Mouse (Mus musculus): ENCODE measurements at regions not wholly inside any gene's neighbourhood (a gene's known extent, or its start where the extent isn't known, plus 50 kb on each side); places are given as distances from the start of the nearest gene placed in this dataset.

DNA sequence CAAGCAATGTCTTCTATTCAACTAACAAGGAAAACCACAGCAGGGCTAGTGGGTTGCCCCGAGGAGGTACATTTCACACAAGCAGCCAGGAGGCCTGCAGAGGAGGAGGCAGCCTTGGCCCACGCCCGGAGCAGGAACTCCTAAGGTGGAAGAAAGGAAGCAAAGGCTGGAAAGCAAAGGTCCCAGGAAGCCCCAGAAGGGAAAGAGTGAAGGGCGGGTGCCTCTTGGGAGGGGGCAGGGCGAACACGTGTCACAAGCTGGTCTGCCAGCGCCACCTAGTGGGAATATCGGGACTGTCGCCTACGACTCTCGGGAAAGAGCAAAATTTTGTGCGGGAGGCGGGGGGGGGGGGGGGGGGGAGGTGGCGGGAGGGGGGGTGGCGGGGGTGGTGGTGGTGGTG, 508.1 kb upstream of the Tmem132c start:
- DNase-seq (ENCODE audit: low spot score in 2 of 2), result peak; percentile 13 to 31

DNA sequence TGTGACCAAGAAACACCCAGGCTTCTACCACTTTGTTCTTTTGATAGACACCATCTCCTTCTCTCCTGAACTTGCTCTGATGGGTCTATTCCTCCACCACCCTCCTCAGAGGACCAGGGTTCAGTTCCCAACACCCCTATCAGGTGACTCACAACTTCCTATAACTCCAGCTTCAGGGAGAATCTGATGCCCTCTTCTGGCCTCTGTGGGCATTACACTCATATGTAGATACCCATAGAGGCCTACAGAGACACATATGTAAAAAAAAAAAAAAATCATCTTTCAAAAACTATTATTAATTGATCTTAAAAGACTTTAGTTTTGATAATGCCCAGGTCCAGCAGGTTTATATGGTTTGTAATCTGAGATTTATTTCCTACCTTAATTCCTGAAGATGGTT, 505.9 kb upstream of the Tmem132c start:
- no peak for DNase-seq (ENCODE audit: low spot score in 2 of 2)

DNA sequence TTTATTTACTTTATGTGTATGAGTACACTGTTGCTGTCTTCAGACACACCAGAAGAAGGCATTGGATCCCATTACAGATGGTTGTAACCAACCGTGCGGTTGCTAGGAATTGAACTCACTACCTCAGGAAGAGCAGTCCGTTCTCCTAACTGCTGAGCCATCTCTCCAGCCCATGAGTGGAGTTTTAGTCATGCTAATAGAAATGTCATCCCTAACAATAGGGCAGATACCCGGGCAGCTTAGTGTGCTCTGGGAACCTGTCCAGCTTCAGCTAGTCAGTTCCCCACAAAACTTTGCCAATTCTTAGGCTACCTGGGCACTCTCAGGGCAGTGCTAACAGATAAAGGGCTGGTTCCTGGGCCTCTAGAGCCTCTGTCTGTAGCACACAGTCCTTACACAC, 503.9 kb upstream of the Tmem132c start:
- DNase-seq (ENCODE audit: low spot score in 2 of 2), result no peak

DNA sequence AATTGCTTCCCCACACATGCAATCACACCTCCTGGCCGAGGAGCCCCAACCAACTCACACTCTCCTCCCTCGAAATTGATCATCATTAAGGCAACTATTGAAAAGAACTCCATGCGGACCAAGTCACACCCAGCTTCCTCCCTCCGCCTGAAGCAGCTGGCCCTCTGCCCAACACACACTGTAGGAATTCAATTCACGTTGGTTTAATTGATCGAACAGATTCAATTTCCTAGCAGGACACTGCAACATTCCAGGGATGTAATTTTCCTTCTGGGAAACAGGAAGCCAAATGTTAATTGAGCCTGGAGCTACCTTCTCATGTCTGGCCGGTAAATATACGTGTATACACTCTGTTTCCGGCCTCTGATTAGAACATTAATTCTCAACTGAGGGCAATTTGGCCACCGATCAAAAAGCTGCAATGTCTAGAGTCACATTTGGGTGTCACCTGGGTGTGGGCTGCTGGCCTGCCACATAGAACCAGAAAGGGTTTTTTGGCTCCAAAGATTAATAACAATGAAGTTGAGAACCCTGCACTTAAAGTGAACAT, 500.7 kb upstream of the Tmem132c start:
- no peak for DNase-seq (ENCODE audit: low spot score in 2 of 2)

DNA sequence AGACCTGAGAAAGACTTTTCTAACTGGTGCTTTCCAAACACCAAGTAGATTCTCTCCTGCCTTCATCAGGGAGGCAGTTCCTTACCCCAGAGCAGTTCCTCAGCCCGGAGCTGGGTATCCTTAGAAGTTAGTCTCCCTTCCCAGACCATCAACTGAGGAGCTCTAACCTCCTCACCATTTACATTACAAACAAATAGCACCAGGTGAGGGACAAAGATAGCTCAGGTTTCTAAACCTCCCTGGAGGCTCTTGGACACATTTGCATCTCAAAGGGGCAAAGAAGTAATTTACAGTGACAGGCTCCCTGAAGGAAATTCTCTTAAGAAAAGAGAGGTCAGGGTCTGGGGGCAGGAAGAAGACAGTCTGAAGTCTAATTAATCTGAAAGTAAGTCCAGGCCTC, 486.5 kb upstream of the Tmem132c start:
- DNase-seq (ENCODE audit: low spot score in 2 of 2), result no peak

DNA sequence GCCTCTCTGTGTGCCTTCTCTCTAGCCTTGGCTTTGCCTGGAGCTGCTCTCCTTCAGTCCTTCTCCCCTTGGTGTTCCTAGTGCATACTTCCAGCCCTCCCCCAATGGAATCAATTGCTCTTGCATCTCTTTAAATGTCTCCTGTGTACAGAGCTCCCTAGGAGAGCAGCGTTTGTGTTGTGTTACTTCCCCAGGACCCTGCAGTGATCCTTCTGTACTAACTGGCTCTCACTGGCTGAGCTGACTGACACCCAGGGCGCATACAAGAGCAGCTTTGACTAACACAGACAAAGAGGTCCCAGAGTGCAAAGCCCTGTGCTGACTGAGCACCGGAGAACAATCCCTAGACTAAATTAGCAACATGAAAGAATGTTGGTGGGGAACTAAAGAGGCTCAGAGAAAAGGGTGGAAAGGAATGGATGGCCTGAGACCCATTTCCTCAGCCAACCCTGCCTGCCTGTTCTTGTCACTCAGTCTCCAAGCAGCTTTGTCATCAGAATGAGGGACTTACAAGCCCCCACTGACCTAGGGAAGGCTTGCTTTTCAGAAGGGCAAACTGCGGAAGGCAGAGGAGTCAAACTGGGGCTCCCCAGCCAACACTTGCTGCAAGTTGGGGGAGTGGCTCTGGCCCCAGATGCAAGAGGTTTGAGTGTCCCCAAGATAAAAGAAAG, 476.4 kb upstream of the Tmem132c start:
- no peak for DNase-seq (ENCODE audit: low spot score in 2 of 2)

DNA sequence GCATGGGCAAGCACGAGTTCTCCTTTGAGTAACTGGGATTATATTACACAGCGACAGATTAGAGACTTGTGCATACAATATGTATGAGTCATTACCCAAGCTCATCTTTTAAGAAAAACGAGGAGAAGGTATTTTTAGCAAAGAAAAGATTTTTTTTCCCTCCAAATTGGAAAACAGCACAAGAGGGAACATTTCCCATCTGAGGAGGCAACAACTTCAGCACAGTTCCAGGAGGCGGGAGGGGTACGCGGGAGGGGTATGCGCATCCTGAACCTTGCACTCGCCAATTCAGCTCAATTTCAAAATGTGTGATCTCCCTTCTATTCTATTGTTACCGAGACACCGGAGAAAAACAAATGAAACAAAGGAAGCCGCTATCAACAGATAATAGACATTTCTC, 472.6 kb upstream of the Tmem132c start:
- DNase-seq (ENCODE audit: low spot score in 2 of 2), result no peak

DNA sequence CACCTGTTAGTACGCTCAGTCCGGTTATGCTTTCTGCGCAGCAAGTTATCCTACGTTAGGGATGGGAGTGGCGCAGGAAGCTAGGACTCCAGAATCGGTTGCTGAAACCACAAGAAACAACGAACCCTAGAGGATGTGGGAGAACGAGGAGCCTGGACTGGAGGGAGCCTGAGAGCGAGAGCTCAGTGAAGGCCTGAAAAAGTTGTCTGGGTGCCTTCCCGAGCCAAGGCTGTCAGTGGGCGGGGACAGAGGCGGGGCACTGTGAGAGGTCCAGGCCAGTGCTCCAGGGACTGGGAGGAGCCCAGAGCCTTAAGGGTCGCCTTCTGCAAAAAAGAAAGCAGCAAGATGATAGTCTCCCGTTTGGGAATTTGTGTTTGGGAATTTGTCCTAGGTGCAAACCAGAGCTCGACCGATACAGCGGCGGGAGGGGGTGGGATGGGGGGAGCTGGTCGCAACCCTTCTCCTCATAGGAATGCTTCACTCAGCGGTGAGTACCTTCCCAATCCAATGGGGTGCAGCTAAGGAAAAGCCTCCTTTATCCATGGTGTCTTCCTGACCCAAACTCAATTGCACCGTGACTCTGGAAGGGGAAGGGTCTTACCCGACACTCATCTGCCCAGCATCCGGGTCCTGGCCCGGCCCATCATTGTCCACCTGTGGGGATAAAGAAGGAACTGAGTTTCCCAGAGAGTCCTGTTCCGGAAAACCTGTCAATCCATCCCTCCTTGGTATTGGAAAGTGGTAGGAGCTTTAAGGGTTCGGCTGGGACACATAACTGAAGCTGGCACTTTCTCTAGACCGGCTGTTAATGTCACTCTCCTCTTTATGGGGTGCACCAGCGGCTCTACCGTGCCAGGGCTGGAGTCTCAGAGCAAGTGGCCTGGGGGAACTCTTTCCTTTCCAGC, 453.6 kb upstream of the Tmem132c start:
- peak; percentile 39 to 54 for DNase-seq (ENCODE audit: low spot score in 2 of 2)

DNA sequence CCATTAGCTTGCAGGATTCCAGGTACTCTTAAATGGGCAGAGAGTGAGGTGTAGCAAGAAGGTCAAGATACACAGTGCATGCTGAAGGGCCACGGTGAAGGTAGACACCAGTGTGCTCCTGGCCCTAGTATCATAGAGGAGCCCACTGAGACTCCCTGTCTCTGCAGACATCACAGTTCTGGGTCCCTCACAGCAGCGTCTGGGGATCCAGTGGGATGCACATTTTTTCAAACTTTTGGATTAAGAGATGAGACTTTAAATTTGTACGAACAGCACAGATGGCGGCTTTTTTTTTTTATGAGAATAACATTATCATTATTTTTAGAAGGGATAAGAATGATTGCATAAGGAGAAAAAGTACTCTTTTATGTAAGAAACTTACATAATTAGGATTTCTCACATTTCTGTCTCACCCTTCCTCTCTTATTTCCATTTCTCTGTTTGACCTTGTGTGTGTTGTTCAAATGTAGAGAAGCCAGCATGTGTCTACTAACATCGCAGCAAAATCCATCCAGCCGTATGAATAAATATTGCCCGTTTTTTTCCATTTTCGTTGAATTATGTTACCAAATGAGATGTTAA, 441.8 kb upstream of the Tmem132c start:
- DNase-seq (ENCODE audit: low spot score in 2 of 2), result no peak

DNA sequence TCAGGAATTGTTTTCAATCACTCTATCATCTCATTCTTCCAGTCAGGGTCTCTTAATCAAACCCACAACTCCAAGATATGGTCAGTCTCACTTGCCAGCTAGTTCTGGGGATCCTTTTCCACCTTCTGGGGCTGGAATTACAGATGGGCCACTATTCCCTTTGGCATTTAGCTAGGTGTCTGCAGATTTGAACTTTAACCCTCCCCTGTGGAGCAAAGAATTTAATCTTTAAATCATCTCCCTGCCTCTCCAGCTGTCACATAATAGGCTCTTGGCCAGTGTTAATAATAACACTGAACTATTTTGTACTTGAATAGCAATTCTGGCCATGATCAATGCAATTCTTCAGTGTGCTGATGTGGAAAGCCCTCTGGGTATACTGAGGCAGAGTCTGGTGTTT, 435.0 kb upstream of the Tmem132c start:
- DNase-seq (ENCODE audit: low spot score in 2 of 2), result no peak

DNA sequence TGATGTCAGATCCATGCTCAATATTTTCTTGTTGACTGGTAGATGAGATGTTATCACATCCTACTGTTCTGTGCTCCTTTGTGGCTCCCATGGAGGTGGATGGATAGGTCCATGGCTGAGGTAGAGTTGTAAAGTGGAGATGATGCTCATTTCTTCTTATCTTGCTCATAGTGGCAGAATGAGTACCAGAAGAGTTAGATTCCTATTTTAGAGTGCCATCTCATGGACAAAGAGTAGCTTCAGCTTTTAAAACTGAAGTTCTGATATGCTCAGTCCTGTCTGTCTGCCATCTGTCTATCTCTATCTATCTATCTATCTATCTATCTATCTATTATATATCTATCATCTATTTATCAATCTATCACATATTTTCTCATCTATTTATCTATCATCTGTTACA, 425.5 kb upstream of the Tmem132c start:
- no peak for DNase-seq (ENCODE audit: low spot score in 2 of 2)

DNA sequence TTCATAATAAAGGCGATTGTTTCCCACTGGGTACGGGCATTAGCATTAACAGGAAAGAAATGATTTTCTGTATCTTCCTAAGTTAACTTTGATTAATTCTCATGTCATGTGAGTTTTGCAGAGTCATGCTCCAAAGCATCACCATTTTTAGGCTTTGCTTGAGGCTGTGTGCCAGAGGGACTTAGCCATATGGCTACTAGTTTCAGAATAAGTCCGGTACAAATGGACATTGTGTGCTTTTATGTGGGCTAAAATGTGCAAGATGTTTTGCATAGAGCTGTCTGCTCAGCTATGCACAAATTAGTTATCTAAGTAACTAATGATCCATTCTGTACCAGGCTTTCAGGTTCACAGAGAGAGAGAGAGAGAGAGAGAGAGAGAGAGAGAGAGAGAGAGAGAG, 406.2 kb upstream of the Tmem132c start:
- DNase-seq (ENCODE audit: low spot score in 2 of 2), result no peak

DNA sequence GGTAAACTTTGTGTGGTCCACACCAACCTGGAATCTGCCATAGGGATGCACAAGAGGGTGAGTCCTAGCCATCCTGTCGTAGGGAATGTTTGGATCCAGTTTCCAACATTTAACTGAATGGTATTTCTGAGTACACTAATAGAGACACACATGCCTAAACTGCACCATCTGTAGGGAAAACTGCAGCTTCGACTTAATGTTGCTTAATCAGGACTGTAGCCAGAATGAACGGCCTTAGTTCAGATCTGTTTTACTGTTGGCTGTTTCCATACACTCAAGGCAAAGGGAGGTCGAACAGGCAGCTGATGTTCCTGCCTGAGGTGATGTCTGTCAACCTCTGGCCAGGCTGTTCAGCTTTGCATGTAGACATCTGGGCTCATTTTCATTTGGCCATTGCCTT, 399.0 kb upstream of the Tmem132c start:
- no peak for DNase-seq (ENCODE audit: low spot score in 2 of 2)

DNA sequence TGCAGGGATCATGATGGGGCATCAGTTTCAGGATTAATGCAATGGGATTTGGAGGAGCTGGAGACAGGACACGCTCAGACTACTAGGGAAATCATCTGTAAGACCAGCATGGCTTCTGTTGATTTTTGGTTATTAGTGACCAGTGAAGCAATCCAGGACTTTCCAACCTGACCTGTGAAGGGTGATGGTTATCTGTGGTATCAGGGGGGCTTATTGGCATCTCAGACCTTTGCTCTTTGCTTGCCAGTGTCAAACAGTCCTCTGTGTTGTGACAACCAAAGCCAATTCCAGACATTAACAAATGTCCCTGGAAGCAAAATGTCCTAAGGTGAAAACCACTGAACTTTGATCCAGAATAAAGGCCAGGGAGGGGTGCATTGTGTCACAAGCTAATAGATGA, 379.5 kb upstream of the Tmem132c start:
- DNase-seq (ENCODE audit: low spot score in 2 of 2), result no peak

DNA sequence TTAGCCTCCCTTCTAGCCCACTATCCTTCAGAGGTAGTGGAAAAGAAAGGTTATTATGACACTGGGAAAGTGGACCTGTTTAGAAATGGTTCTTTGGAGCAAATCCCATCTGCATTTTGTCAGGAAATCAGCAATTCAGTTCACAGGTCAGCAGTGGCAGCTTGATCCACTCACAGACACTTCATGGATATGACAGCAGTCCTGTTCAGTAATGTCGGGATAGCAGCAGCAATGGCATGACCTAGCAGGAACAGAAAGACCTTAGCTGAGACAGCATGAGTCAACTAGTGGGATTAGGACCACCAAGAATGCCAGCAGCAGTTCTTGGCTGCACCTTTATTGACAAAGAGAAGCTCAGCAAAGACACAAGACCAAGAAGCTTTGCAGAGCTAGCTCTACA, 365.8 kb upstream of the Tmem132c start:
- no peak for DNase-seq (ENCODE audit: low spot score in 2 of 2)

DNA sequence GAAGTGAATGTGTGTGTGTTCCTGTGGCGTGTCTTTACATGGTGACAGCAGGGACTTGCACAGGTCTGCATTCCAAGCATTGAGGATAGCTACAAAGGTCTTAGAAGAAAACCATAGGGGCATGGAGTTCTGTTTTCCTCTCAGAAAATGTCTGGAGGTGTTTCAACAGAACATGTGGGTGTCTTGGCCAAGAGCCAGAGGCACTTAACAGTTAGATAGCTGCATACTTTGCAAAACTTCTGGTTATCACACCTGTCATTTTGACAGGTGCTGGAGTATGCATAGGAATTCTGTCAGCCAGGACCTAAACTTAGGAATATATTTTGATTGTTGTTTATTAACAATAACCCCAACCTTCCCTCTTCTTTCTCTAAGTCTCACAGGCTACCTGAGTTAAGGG, 350.9 kb upstream of the Tmem132c start:
- DNase-seq (ENCODE audit: low spot score in 2 of 2), result no peak

DNA sequence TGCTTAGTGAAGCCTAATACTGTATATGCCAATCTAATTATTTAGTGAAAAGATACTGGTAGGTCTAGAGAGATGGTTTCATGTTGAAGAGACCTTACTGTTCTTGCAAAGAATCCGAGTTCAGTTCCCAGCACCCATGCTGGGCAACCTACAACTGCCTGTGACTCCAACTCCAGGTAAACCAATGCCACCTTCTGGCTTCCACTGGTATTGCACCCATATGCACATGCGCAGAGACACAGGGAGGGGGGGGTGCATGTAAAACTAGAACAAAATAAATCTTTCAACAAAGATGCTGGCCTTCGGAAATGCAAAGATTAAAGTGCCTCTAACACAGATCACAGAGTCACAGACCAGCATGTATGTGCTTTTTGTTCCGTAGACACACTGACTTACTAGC, 348.5 kb upstream of the Tmem132c start:
- DNase-seq (ENCODE audit: low spot score in 2 of 2), result no peak

DNA sequence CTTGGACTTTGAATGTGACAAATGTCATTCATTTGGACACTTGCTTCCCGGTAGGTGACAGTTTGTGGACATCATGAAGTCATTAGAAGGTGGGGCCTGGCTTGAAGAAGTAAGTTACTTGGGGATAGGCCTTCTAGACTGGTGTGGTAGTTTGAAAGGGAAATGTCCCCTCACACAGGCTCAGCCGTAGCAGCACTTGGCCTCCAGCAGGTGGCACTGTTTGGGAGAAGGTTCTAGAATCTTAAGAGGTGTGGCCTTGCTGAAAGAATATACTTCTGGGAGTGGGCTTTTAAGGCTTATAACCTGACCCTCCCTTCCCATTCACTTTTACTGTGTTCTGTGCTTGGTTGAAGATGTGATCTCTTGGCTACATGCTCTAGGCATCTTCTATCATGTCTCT, 331.5 kb upstream of the Tmem132c start:
- DNase-seq (ENCODE audit: low spot score in 2 of 2), result no peak

DNA sequence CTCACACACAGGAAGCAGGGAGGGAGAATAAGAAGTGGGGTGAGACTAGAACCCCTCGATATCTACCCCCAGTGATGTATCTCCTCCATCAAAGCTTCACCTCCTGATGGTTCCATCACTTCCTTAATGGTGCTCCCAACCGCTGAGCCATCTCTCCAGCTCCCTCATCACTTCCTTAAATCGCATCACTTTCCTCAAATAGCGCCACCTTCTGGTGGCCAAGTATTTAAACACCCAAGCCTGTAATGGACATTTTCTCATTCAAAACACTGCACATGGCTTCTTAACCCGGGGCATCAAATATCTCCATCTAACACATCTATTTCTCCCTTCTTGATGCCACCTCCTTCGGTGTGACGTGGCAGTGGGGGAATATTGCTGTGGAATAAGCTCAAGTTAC, 324.3 kb upstream of the Tmem132c start:
- DNase-seq (ENCODE audit: low spot score in 2 of 2), result no peak

DNA sequence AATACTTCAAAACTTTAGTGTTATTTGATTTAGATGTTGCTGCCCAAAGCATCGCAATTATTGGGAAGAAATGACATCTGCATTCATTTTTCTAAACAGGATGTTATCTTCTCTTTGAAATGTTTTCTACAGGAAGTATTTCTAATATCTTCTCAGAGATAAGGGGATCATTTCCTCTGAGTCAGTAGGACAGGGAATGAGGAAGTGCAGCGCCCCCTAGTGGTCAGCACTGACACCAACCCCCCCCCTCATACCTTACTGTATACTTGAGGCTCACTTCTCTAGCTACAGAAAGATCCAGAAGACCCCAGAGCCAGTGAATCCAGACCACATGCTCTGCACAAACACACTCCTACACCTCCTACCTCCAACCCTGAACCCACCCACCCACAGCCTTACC, 308.1 kb upstream of the Tmem132c start:
- DNase-seq (ENCODE audit: low spot score in 2 of 2), result no peak

DNA sequence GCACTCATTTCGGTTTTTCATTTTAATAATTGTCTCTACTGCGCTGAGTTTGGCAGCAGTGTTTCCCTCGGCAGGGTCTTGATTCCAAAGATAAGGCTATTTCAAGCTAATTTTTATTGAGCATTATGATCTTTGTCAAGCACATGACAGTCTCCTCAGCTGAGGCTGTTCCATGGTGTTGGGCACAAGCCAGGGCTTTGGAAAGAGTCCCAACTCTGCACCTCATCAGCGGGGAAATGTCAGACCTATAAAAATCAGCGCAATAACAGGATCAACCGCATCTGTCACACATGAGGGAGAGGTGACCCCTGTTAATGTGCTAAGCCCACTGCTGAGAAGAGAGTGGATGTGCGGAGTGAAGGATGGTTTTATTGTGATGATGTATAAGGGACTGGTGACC, 296.7 kb upstream of the Tmem132c start:
- DNase-seq (ENCODE audit: low spot score in 2 of 2), result no peak

DNA sequence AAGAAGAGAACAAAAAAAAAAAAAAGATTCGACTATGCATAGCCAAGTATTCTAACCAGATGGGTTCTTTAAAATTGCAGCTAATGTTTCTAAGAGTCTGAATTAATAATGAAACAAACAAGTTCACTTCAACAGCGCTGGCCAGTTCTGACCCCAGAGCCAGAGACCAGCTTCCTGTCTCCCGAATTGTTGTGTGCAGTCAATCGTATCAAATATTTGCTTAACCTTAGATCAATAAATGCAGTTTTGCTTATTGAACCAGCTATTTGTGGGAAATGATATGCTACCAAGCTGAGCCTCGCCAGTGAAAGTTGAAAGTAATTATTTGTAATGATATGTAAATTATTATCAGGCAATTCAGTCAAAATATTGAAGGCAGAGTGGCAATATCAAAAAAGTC, 287.4 kb upstream of the Tmem132c start:
- no peak for DNase-seq (ENCODE audit: low spot score in 2 of 2)

DNA sequence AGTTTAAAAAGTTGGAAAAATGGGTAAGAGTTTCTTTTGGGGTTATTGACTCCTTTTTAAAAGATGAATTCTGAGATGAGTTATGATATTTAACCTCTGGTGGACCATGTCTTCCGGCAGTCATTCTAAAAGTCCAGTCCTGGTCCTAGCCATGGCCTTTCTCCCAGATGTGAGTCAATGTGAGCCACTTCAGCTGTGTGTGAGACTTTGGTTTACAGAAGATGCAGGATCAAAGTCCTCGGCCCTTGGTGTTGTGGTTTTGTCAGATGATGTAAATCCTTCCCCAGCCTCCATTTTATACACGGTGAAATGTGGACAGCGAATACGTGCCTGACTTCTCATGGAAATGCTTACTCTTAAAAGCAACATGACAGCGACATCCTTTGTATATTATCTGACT, 287.0 kb upstream of the Tmem132c start:
- no peak for DNase-seq (ENCODE audit: low spot score in 2 of 2)

All from urinary bladder, postnatal 36 days (tissue).